Mouse (Mus musculus) cortical plate, adult 2 months (tissue): ENCODE measurements at regions not wholly inside any gene's neighbourhood (a gene's known extent, or its start where the extent isn't known, plus 50 kb on each side); places are given as distances from the start of the nearest gene placed in this dataset.

Experiments used
- CTCF ChIP-seq: fragments of 200-500 bp; IDR thresholded peaks from 2 replicates; pipeline ENCODE4 v1.5.1; 2011; ENCODE audit warnings: mild to moderate bottlenecking, control low read depth, low read length; ENCODE audit not compliant: insufficient read depth; ENCODE audit errors: extremely low read depth
- POLR2A ChIP-seq: fragments of 200-500 bp; IDR thresholded peaks from 2 replicates; pipeline ENCODE4 v1.6.1; 2011; ENCODE audit warnings: mild to moderate bottlenecking, low read length, control low read depth; ENCODE audit not compliant: insufficient read depth; ENCODE audit errors: extremely low read depth

- TF ChIP-seq POLR2A (no peak), CTCF (no peak)
These were observed 194.4 kb upstream of the Fam19a5 start for GRCm38 (mm10) chr15:87349533-87350247.
